Mouse (Mus musculus) stomach, postnatal 0 days (tissue): ENCODE data around the gene Hic1. TPM values are rescaled to one million over a fixed set of nuclear protein-coding genes. Genes with fewer than 3 reads are reported as not detected.
"Not testable (repeated sequence)": the region's sequence is repeated elsewhere in the genome, so short reads cannot be mapped to it uniquely, and the experiment has no call there.

Source experiments
- ATAC-seq: fragments of 200-750 bp; cut with Nextera tagmentation; 2 replicates; pipeline ENCODE4 v1.8.0; 2017; ENCODE audit not compliant: low FRiP score, low TSS enrichment
- DNase-seq: peaks from one replicate; pipeline ENCODE4 v3.0.0-alpha.2; 2016; ENCODE audit warnings: low spot score
- H3K27ac ChIP-seq: fragments of 300-500 bp; sonication (generic); replicated peaks from 2 replicates; pipeline ENCODE4 v1.5.1; 2014; ENCODE audit warnings: mild to moderate bottlenecking, control low read depth
- H3K27me3 ChIP-seq: fragments of 300-500 bp; sonication (generic); 2 replicates; pipeline ENCODE4 v1.6.1; 2014; ENCODE audit warnings: low read length; ENCODE audit not compliant: control insufficient read depth, insufficient read depth
- H3K36me3 ChIP-seq: fragments of 300-500 bp; sonication (generic); 2 replicates; pipeline ENCODE4 v1.6.1; 2014; ENCODE audit warnings: low read length, mixed read lengths; ENCODE audit not compliant: control insufficient read depth, insufficient read depth
- H3K4me1 ChIP-seq: fragments of 300-500 bp; sonication (generic); replicated peaks from 2 replicates; pipeline ENCODE4 v1.6.1; 2014; ENCODE audit warnings: antibody characterized with exemption; ENCODE audit not compliant: control insufficient read depth, insufficient read depth
- H3K4me2 ChIP-seq: fragments of 300-500 bp; sonication (generic); replicated peaks from 2 replicates; pipeline ENCODE4 v1.6.1; 2014; ENCODE audit warnings: low read depth, mild to moderate bottlenecking, control low read depth, moderate library complexity
- H3K4me3 ChIP-seq: fragments of 300-500 bp; sonication (generic); 2 replicates; pipeline ENCODE4 v1.5.1; 2014; ENCODE audit warnings: low read depth, low read length, control low read depth
- H3K9ac ChIP-seq: fragments of 300-500 bp; sonication (generic); 2 replicates; pipeline ENCODE4 v1.6.1; 2014; ENCODE audit warnings: mild to moderate bottlenecking, low read length, control low read depth, mixed read lengths
- H3K9me3 ChIP-seq: fragments of 300-500 bp; sonication (generic); 2 replicates; pipeline ENCODE4 v1.6.1; 2016; ENCODE audit warnings: low read length; ENCODE audit not compliant: control insufficient read depth
- CTCF ChIP-seq: IDR thresholded peaks from 2 replicates; pipeline ENCODE4 v1.5.1; 2016; ENCODE audit warnings: antibody characterized with exemption, low read depth, mild to moderate bottlenecking, moderate library complexity
- EP300 ChIP-seq: optimal IDR thresholded peaks from 2 replicates; pipeline ENCODE3; 2016; ENCODE audit warnings: antibody characterized with exemption
- WGBS: fragments of 180-500 bp; shearing (Covaris S2); extraction: QIAGEN DNeasy Blood & Tissue Kit; methylation state at CpG from one replicate; pipeline ENCODE4 v1.1.7; 2014; 5-methylcytosine and 5-hydroxymethylcytosine counted together
- polyA plus RNA-seq: library from polyadenylated mRNA; unstranded; fragments of >200 nt; fragmentation: Nextera tagmentation; extraction: Ambion mirVana; gene quantifications from 2 replicates; pipeline ENCODE4 v1.2.1, GENCODE M21; 2015

Gene Hic1
- polyA plus RNA-seq, 1 experiment from 2014 or later: 6.6 TPM

- Histone ChIP-seq H3K4me2 (no peak overlapping the region), H3K27me3 (no peaks in the 10 kb centered on the region), H3K27ac (no peak overlapping the region), H3K4me3 (no peak overlapping the region), H3K9me3 (no peaks in the 10 kb centered on the region), H3K36me3 (peaks cover 5% of the 10 kb centered on the region; the same call in 1 of the 2 replicates), H3K4me1 (no peaks in the 10 kb centered on the region), H3K9ac (no peak overlapping the region)
- TF ChIP-seq CTCF (no peak), EP300 (no peak)
- DNase-seq (no peak), ATAC-seq (no peak)
- 69% methylated on average over 2 of the region's 2 CpGs for WGBS
Measured at GRCm38 (mm10) chr11:75183917-75184570, 14.7 kb upstream of the Hic1 start.

GRCm38 (mm10) chr11:75178672-75179208 is 9.4 kb upstream of the Hic1 start, which contains the start of gene Ovca2:
Ovca2 (minus strand) TSS chr11:75178835.
- Histone ChIP-seq H3K27me3 (no peaks in the 10 kb centered on the region), H3K4me3 (peak within 1 kb of the TSS; percentile 78), H3K4me2 (peak within 1 kb of the TSS; percentile 91), H3K4me1 (peaks cover 3% of the 10 kb centered on the region; the same call in 1 of the 2 replicates), H3K36me3 (peaks cover 8% of the 10 kb centered on the region; the same call in 1 of the 2 replicates), H3K9me3 (no peaks in the 10 kb centered on the region), H3K27ac (peak within 1 kb of the TSS; percentile 81), H3K9ac (peak within 1 kb of the TSS; percentile 84)
- ATAC-seq (peak; percentile 94), DNase-seq (peak; percentile 94)
- WGBS: under 1% methylated on average over 32 of the region's 33 CpGs
- TF ChIP-seq CTCF (peak; percentile 92), EP300 (no peak)

GRCm38 (mm10) chr11:75178011-75178410 is 8.7 kb upstream of the Hic1 start:
- H3K9ac ChIP-seq: peak overlapping the region; percentile 84
- DNase-seq (no peak), ATAC-seq (no peak)
- H3K36me3 ChIP-seq: peaks cover 7% of the 10 kb centered on the region; the same call in 1 of the 2 replicates
- peak overlapping the region; percentile 91 for H3K4me2 ChIP-seq
- peaks cover 3% of the 10 kb centered on the region; the same call in 1 of the 2 replicates for H3K4me1 ChIP-seq
- H3K27me3 ChIP-seq: no peaks in the 10 kb centered on the region
- peak overlapping the region; percentile 81; the same call in 1 of the 2 replicates for H3K27ac ChIP-seq
- no peaks in the 10 kb centered on the region for H3K9me3 ChIP-seq
- WGBS: 40% methylated on average over 12 of the region's 12 CpGs
- TF ChIP-seq CTCF: no peak
- no peak for TF ChIP-seq EP300
- peak overlapping the region; percentile 78 for H3K4me3 ChIP-seq

- WGBS: 61% methylated on average over 6 of the region's 6 CpGs
- not testable (repeated sequence) for ATAC-seq, H3K36me3 ChIP-seq, H3K27ac ChIP-seq, H3K4me2 ChIP-seq, H3K9me3 ChIP-seq, H3K27me3 ChIP-seq, DNase-seq, H3K9ac ChIP-seq, H3K4me1 ChIP-seq, H3K4me3 ChIP-seq
Measured at GRCm38 (mm10) chr11:75174574-75174973, 5.3 kb upstream of the Hic1 start.

GRCm38 (mm10) chr11:75173799-75174165 is 4.5 kb upstream of the Hic1 start:
- WGBS: 1% methylated on average over 15 of the region's 15 CpGs
- H3K9ac ChIP-seq: no peak overlapping the region
- no peaks in the 10 kb centered on the region for H3K9me3 ChIP-seq
- no peaks in the 10 kb centered on the region; the same call in 1 of the 2 replicates for H3K27me3 ChIP-seq
- ATAC-seq (no peak), DNase-seq (no peak)
- peaks cover 6% of the 10 kb centered on the region; the same call in 1 of the 2 replicates for H3K4me1 ChIP-seq
- H3K4me2 ChIP-seq: peak overlapping the region; percentile 79
- H3K27ac ChIP-seq: no peak overlapping the region
- TF ChIP-seq EP300 (no peak), CTCF (no peak)
- peak overlapping the region; percentile 65 for H3K4me3 ChIP-seq
- peaks cover 3% of the 10 kb centered on the region; the same call in 1 of the 2 replicates for H3K36me3 ChIP-seq
